Mouse (Mus musculus) kidney, postnatal 25 days (tissue): ENCODE measurements around the gene Celf2.
A peak's percentile ranks its signal among the peaks of the same experiment; 100 is the strongest.

ENCODE experiments used
- DNase-seq, 2 experiments: peaks; one replicate each; pipeline ENCODE4 v3.0.0; 2021; ENCODE audit warnings: mixed read lengths in 2 of 2

The Celf2 gene

GRCm38 (mm10) chr2:6865785-6866184 lies 643.6 kb downstream of the Celf2 start:
- no peak for DNase-seq

DNA sequence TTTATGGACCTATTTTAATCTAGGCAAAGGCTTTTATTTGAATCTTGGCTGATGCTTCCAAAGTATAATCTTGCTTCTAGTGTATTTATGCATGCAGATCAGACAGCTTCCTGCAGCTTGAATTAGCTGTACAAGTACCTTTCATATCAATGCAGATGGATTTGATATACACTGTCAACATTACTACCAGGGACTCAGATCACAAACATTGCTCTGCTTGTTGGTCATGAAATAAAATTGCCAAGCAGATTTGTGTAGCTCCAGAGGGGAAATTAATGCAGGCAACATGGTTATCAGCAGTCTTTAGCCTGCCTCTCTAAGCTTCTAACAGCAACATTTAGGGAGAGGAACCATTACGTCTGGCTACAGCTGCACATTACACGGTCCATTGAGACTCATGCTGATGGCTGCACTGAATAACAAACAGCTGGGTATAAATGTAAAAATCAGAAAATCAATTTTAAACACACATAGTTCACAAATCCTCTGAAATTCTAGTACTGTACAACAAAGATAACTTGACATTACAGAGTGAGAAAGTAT lies 659.2 kb downstream of the Celf2 start:
- no peak for DNase-seq

- DNase-seq = peak in 1 of 2 experiments; percentile 5
These were observed 660.0 kb downstream of the Celf2 start for GRCm38 (mm10) chr2:6849388-6849787.

GRCm38 (mm10) chr2:6830021-6830420 lies 679.3 kb downstream of the Celf2 start:
- DNase-seq = no peak

GRCm38 (mm10) chr2:6827583-6827982 lies 681.8 kb downstream of the Celf2 start:
- DNase-seq = peak in 1 of 2 experiments; percentile 39

GRCm38 (mm10) chr2:6823021-6823420 lies 686.3 kb downstream of the Celf2 start:
- DNase-seq = no peak

GRCm38 (mm10) chr2:6821593-6821992 lies 687.8 kb downstream of the Celf2 start:
- no peak for DNase-seq

DNA sequence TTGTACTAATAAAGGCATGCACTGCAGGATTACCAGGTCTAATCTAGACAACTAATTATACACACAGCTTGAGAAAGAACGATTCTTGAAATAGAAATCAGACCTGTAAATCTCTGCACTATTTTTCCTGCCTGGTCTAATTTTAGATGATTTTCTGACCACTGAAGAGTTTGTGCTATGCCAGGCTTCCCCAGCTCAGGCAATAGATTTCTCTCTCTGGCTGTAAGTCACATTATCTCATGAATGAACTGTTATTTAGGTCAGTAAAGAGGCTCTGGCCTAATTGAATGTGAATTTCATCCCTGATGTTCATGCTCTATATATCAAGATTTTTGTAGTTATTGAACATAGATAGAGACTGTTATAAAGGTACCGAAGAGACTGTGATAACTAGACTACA lies 694.1 kb downstream of the Celf2 start:
- no peak for DNase-seq

GRCm38 (mm10) chr2:6808736-6809135 lies 700.6 kb downstream of the Celf2 start:
- DNase-seq = no peak

DNA sequence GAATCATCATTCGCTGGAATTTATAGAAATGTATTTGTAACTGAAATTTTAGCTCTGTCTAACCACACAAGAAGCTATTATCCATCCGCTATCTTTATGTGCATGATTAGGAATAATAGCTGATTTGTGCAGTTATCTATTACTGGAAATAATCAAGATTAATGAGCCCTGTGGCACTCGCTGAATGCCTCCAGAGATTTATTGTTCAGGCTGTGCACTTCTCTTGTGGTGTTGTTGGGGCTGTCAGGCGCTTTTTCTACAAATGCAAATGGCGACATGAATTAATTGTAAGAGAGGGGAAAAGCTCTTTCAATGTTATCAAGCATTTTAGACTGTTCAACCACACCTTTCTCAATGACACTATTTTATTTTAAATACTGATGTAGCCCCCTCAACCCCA lies 712.6 kb downstream of the Celf2 start:
- no peak for DNase-seq

- no peak for DNase-seq
These were observed 713.3 kb downstream of the Celf2 start for GRCm38 (mm10) chr2:6795995-6796588.

DNA sequence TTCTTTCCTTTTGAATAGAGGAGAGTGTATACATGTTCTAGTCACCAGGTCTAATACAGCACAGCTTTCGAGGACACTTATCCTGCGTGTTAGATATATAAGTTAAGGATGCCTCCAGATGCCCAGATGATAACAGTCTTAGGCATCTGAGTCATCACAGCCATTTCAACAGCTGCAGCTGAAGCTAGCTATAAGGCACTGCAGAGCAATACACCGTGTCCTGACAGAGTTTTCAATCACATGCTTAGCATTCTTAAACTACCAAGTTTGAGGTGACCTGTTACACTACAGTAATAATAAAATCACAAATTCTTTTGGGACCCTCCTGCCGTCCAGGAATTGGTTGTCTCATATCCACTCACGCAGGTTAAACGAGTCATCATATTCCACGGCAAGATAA lies 714.5 kb downstream of the Celf2 start:
- no peak for DNase-seq

- no peak for DNase-seq
These were observed 718.5 kb downstream of the Celf2 start for GRCm38 (mm10) chr2:6790876-6791275.

DNA sequence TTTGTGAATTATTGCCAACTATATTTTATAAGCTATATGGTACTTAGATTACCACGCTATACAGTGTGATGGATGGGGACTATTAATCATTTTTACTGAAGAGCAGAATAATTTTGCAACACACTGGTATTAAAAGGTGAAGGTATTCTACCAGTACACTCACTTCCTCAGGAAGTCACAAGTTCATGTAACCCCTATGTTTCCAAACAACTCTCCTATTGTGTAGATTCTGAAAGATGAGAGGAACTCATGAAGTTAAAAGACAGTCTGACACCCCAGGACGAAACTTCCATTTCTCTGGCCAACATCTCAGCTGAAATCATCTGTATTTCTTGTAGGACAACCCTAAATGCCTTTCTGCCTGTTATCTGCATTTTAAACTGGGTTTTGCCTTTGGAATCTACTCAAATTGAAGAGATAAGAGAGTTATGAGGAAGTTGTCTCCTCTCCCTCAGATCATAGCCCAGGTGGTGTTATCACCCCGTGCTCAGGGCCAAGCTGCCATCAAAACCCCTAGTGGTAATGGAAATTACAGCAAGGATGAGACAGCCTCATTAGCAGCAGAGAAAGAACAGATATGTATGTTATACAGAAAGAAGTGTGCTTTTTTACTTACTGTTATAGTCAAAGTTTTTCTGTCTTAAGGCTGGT lies 722.7 kb downstream of the Celf2 start:
- no peak for DNase-seq

- DNase-seq = no peak
These were observed 739.1 kb downstream of the Celf2 start for GRCm38 (mm10) chr2:6770214-6770613.

GRCm38 (mm10) chr2:6762381-6762780 lies 747.0 kb downstream of the Celf2 start:
- no peak for DNase-seq

GRCm38 (mm10) chr2:6743173-6743572 lies 766.2 kb downstream of the Celf2 start:
- DNase-seq = no peak

GRCm38 (mm10) chr2:6739998-6740668 lies 769.2 kb downstream of the Celf2 start:
- DNase-seq = no peak

GRCm38 (mm10) chr2:6732026-6732425 lies 777.3 kb downstream of the Celf2 start:
- DNase-seq = no peak

DNA sequence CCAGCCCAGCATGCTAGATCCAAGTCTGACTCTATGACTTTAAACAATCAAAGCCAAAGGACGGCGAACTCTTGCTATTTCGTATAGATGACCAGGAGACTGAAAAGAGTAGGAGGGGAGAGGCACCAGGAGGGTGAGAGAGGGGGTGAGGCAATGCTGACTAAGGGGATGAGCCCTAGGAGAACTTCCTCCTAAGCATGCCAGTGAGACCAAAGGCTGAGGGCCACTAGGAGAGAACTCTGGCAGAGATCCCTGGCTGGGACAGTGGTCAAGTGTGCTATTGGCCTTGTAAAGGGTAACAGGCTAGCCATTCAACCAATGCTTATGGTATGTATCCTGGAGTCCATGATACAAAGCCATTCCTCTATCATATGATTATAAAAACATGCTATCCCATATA lies 778.5 kb downstream of the Celf2 start:
- no peak for DNase-seq

DNA sequence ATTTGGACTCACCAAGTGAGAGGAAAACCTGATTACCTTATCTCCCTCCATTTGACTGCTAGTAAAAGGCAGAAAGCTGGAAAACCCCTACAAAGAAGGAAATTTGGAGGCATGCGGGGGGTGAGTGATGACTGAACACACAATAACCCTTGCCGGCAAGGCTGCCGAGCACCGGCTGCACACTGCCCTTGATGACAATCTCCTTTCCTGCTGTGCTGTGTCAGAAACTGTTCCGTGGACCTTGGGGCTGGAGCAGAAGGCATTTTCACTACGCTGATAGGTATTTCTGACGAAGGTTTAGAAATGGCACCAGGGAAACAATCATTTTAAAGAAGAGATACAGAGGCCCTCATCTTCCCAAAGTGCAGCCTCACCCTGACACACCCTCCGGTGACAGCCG lies 779.4 kb downstream of the Celf2 start:
- no peak for DNase-seq

- no peak for DNase-seq
These were observed 780.5 kb downstream of the Celf2 start for GRCm38 (mm10) chr2:6728840-6729252.

DNA sequence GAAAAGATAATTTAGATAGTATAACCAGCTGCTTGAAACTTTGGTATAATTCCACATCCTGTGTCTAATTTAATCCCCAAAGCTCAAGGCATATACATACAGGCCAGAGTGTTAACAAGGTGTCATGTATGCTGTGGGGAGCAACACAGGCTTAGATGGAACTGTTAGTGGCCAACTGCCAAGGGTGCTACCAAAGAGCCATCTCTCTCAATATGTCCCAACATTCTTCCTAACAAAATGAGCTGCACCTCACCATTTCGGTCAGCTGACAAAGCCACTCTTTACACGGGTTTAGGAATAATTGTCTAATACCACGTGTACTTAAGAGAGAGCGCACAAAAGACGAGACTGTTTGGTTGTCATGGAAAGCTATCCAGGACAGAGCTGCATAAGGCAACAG lies 782.0 kb downstream of the Celf2 start:
- DNase-seq = no peak

- DNase-seq = peak in 1 of 2 experiments; percentile 14
These were observed 783.3 kb downstream of the Celf2 start for GRCm38 (mm10) chr2:6726071-6726470.
